Mouse (Mus musculus): ENCODE measurements at regions not wholly inside any gene's neighbourhood (a gene's known extent, or its start where the extent isn't known, plus 50 kb on each side); places are given as distances from the start of the nearest gene placed in this dataset.

GRCm38 (mm10) chrX:161487691-161488090, 200.4 kb downstream of the Gm15262 start:
- DNase-seq: peak; percentile 34

DNA sequence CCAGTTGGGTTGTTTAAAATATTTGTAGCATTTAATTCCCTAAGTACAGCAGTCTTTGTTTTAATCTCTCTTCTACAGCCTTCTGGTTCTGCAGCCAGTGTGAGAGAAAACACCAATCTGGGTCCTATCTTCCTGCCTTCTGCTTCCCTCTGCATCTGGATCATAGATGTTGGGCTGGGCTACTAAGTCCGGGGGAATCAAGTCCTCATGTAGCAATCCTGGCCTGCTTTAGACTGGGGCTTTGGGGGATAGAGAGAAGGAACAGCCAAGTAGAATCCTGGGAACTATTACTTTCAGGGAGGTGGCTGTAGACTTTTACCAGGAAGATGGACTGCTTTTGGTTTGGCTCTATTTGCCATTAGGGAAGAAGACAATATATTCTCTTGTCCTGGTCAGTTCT, 205.5 kb upstream of the Rai2 start:
- DNase-seq: no peak

- DNase-seq: no peak
Observed at GRCm38 (mm10) chrX:161523432-161524256, 193.2 kb upstream of the Rai2 start.

DNA sequence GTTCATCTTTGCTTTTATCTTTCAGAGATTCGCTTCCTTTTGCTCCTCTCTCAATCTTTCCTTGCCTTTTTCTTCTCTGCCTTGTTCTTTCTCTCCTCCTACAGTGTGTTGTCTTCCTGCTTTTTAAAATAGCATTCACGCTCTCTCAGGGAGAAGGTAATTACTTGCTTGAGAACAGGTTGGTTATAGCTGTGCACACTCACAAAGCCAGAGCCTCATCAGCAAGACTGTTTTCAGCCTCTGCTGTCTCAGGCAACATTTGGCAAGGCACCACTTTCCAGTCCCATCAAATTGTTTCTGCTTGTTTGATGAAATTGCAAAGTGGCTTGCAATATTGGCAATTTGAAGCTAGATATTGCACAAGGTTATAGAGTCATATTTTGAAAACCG, 192.6 kb upstream of the Rai2 start:
- DNase-seq: no peak

- DNase-seq: no peak
Observed at GRCm38 (mm10) chrX:161537290-161537689, 179.6 kb upstream of the Rai2 start.

GRCm38 (mm10) chrX:161556896-161557295, 160.0 kb upstream of the Rai2 start:
- DNase-seq: no peak

- no peak for DNase-seq
Observed at GRCm38 (mm10) chrX:161558511-161558910, 158.4 kb upstream of the Rai2 start.

GRCm38 (mm10) chrX:161566435-161566834, 150.4 kb upstream of the Rai2 start:
- no peak for DNase-seq

- no peak for DNase-seq
Observed at GRCm38 (mm10) chrX:161582019-161582659, 134.7 kb upstream of the Rai2 start.

DNA sequence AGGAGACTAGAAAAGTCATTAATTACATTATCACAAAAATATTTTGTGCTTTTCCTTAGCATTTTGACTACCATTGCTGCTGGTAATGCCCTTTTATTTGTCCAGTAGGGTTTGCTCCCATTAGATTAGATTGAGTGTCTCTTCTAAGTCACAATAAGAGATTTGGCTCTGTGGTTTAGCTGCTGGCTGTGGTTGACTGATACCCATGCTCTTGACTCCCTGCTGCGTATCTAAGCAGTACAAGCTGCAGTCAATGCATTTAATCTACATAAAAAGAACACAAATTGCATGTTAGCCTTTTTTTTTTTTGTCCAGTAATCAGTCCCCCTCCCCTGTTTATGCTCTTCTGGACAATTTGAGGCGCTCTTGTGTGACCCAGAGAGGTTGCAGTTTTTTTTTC, 133.0 kb upstream of the Rai2 start:
- no peak for DNase-seq

- DNase-seq: no peak
Observed at GRCm38 (mm10) chrX:161633869-161634268, 83.0 kb upstream of the Rai2 start.

DNA sequence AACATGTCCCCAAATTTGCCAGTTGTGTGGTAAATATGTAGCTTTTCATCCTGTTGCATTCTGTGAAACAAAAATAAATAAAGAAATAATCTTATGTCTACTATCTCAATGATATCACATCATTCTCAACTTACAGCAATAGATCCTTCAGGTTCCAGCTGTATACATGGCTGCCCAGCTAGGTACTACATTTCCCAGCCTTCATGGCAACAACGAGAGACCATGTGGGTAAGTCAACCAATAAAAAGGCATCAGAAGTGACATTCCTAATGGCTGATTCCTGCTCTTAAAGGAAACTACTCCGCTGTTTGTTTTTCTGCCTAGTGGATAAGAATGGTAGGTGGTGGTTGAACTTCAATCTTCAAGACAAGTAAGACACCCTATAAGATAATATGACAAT, 82.5 kb upstream of the Rai2 start:
- DNase-seq: no peak

DNA sequence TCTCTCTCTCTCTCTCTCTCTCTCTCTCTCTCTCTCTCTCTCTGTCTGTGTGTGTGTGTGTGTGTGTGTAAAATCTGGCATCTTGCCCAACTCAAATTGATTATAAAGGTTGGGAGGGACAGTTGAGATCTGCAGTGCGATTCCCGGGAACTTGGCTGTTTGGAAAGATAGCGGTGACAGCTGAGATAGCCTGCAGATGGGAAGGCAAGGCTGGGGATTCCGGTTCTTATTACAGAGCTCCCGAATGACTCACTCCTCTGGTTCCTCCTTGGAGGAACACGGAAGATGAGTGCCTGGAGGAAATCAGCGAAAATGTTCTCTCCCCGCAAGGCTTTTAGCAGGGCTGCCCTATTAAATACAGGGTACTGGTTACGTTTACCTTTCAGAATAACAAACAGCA, 81.2 kb upstream of the Rai2 start:
- peak; percentile 7 for DNase-seq

GRCm38 (mm10) chrX:161653106-161653505, 63.8 kb upstream of the Rai2 start:
- no peak for DNase-seq

DNA sequence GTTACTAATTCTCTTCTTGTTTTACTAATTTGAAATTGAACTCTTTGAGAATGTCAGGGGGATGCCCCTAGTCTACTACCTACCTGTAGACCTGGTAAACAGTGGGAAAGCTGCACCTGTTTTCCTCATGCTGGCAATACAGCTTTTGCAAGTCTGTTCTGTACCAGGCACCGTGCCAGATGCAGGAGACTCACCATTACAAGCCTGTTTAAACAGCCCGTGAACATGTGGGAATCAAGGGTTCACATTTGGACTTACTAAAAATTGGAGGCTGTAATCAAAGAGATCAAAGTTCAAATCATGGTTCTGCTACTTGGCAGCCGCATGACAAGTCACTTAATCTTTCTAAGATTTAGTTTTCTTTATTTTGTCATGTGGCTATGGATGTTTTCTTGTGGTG, 56.8 kb upstream of the Rai2 start:
- DNase-seq: no peak

GRCm38 (mm10) chrX:161661936-161662335, 54.9 kb upstream of the Rai2 start:
- no peak for DNase-seq
